Mouse (Mus musculus) layer of hippocampus, postnatal 25 days (tissue): ENCODE measurements around the gene Vmo1. TPM values are rescaled to one million over a fixed set of nuclear protein-coding genes. Genes with fewer than 3 reads are reported as not detected.
"Not testable (repeated sequence)": the region's sequence is repeated elsewhere in the genome, so short reads cannot be mapped to it uniquely, and the experiment has no call there.

Source experiments
- DNase-seq, 2 experiments: peaks; one replicate each; pipeline ENCODE4 v3.0.0; 2022; ENCODE audit warnings: mixed read lengths in 2 of 2, low spot score in 1 of 2; ENCODE audit errors: extremely low spot score in 1 of 2
- total RNA-seq, 2 experiments: library from RNA; stranded (reverse); gene quantifications; 2 replicates each; pipeline ENCODE4 v1.2.3; 2021

Gene Vmo1
- total RNA-seq, 2 experiments from 2014 or later, result not detected

- not testable (repeated sequence) for DNase-seq
Measured at GRCm38 (mm10) chr11:70523306-70523989, 9.0 kb upstream of the Vmo1 start.

GRCm38 (mm10) chr11:70520178-70520769 lies 5.9 kb upstream of the Vmo1 start:
- DNase-seq, result peak in 1 of 2 experiments; percentile 22

- no peak for DNase-seq
Measured at GRCm38 (mm10) chr11:70518923-70519322, 4.5 kb upstream of the Vmo1 start, which contains the start of gene Gltpd2. TSS of gene Gltpd2 (plus strand) at chr11:70519196.

- no peak for DNase-seq
Measured at GRCm38 (mm10) chr11:70518436-70518835, 4.0 kb upstream of the Vmo1 start.

- DNase-seq, result peak in 1 of 2 experiments; percentile 18
Measured at GRCm38 (mm10) chr11:70516352-70516751, 1.9 kb upstream of the Vmo1 start.

- no peak for DNase-seq
Measured at GRCm38 (mm10) chr11:70513520-70513919, 896 bp downstream of the Vmo1 start.

- no peak for DNase-seq
Measured at GRCm38 (mm10) chr11:70512709-70513342, 1.6 kb downstream of the Vmo1 start.

GRCm38 (mm10) chr11:70511825-70512224 lies 2.6 kb downstream of the Vmo1 start:
- no peak for DNase-seq

GRCm38 (mm10) chr11:70511242-70511641 lies 3.2 kb downstream of the Vmo1 start:
- DNase-seq, result no peak

- DNase-seq, result peak in 1 of 2 experiments; percentile 45
Measured at GRCm38 (mm10) chr11:70509753-70510564, 4.5 kb downstream of the Vmo1 start.

- DNase-seq, result no peak
Measured at GRCm38 (mm10) chr11:70506962-70507515, 7.4 kb downstream of the Vmo1 start.

GRCm38 (mm10) chr11:70506385-70506784 lies 8.0 kb downstream of the Vmo1 start:
- peak in 1 of 2 experiments; percentile 69 for DNase-seq

- no peak for DNase-seq
Measured at GRCm38 (mm10) chr11:70504970-70505369, 9.4 kb downstream of the Vmo1 start, which contains the start of gene Tm4sf5. TSS of gene Tm4sf5 (plus strand) at chr11:70505244.

- DNase-seq, result no peak
Measured at GRCm38 (mm10) chr11:70502018-70502417, 12.4 kb downstream of the Vmo1 start.

GRCm38 (mm10) chr11:70500476-70500812 lies 14.0 kb downstream of the Vmo1 start:
- no peak for DNase-seq

- DNase-seq, result no peak
Measured at GRCm38 (mm10) chr11:70499566-70500475, 14.6 kb downstream of the Vmo1 start.

- DNase-seq, result no peak
Measured at GRCm38 (mm10) chr11:70489684-70490083, 24.7 kb downstream of the Vmo1 start.

GRCm38 (mm10) chr11:70489138-70489537 lies 25.3 kb downstream of the Vmo1 start:
- no peak for DNase-seq

GRCm38 (mm10) chr11:70487816-70488215 lies 26.6 kb downstream of the Vmo1 start:
- no peak for DNase-seq
